Mouse (Mus musculus) erythroblast, embryonic 14.5 days (primary cell): Measurements from ENCODE around the gene Cish.

ENCODE experiments used
- GATA1 ChIP-seq: IDR thresholded peaks from 2 replicates; pipeline ENCODE4 v1.6.1; 2012; ENCODE audit warnings: low read length, inconsistent platforms, mixed read lengths
- TAL1 ChIP-seq: IDR thresholded peaks from 3 replicates; pipeline ENCODE4 v1.6.1; 2012; ENCODE audit warnings: low read length, inconsistent platforms, mixed read lengths

GRCm38 (mm10) chr9:107298059-107298780 is 2.4 kb downstream of the Cish start:
- TF ChIP-seq TAL1 (no peak), GATA1 (no peak)
